14 mouse cellular contexts compared by ENCODE assay signal in genomic region chr5:105847726-105848125, GRCm38 (mm10).
"Had no signal": no experiment of that assay in that cellular context is flagged by ENCODE, and none has a peak within 500 bp of the region (broad histone marks: within the 10 kb centered on the region; RNA-seq: fewer than 3 reads in every experiment).

No protein-coding gene starts in this region.

- H3K27me3 ChIP-seq: megakaryocyte, embryonic 14.5 days; midbrain, embryonic 13.5 days; midbrain, embryonic 15.5 days; neural tube, embryonic 12.5 days; stomach, embryonic 15.5 days had no signal

- H3K36me3 ChIP-seq: midbrain, embryonic 13.5 days; midbrain, embryonic 15.5 days; neural tube, embryonic 12.5 days; stomach, embryonic 15.5 days had no signal

- H3K4me3 ChIP-seq: megakaryocyte, embryonic 14.5 days; midbrain, embryonic 13.5 days; midbrain, embryonic 15.5 days; neural tube, embryonic 12.5 days; stomach, embryonic 15.5 days had no signal

- H3K4me1 ChIP-seq: midbrain, embryonic 13.5 days; midbrain, embryonic 15.5 days; neural tube, embryonic 12.5 days had no signal

- DNase-seq: lung, adult 18-20 months; lung, embryonic 14.5 days; lung, postnatal 10 days; right cerebral cortex, postnatal 14 days; thymus, adult 2 months; thymus, postnatal 25 days; thymus, postnatal 4 days had no signal

- H3K27ac ChIP-seq: macrophage; midbrain, embryonic 13.5 days; midbrain, embryonic 15.5 days; neural tube, embryonic 12.5 days; stomach, embryonic 15.5 days; stomach, postnatal 0 days had no signal
